Mouse (Mus musculus): ENCODE measurements around the gene Ccdc134. TPM values are rescaled to one million over a fixed set of nuclear protein-coding genes. Genes with fewer than 3 reads are reported as not detected.
A peak's percentile ranks its signal among the peaks of the same experiment; 100 is the strongest.
"Not testable (repeated sequence)": the region's sequence is repeated elsewhere in the genome, so short reads cannot be mapped to it uniquely, and the experiment has no call there.

The Ccdc134 gene
- 22.9 and 24.0 TPM in 2 replicates for polyA plus RNA-seq (2016; fragmentation: Nextera tagmentation; extraction: Ambion mirVana)

- Histone ChIP-seq H3K9me3 (no peaks in the 10 kb centered on the region), H3K27me3 (ENCODE audit: poor library complexity, severe bottlenecking) (no peaks in the 10 kb centered on the region; the same call in 1 of the 2 replicates), H3K4me3 (peak within 1 kb of the TSS; percentile 87), H3K36me3 (replicated peaks) (peaks cover 27% of the 10 kb centered on the region), H3K4me1 (peaks cover 26% of the 10 kb centered on the region), H3K27ac (peak within 1 kb of the TSS; percentile 90)
- DNase-seq (ENCODE audit: extremely low spot score, low spot score), result peak; percentile 96
- WGBS, result under 1% methylated on average over 74 of the region's 74 CpGs
Observed at GRCm38 (mm10) chr15:82127426-82128374, at the start of gene Ccdc134. Gene Ccdc134 (plus strand): TSS chr15:82127922.

GRCm38 (mm10) chr15:82079883-82080282, 47.8 kb upstream of the Ccdc134 start:
- Histone ChIP-seq H3K27me3 (ENCODE audit: poor library complexity, severe bottlenecking) (no peaks in the 10 kb centered on the region; the same call in 1 of the 2 replicates), H3K4me3 (no peak overlapping the region), H3K36me3 (replicated peaks) (no peaks in the 10 kb centered on the region), H3K27ac (no peak overlapping the region), H3K9me3 (no peaks in the 10 kb centered on the region), H3K4me1 (0 out of 2 replicates have a peak, but pooled peaks cover 6% of the 10 kb centered on the region)
- no peak for DNase-seq (ENCODE audit: extremely low spot score, low spot score)
- 63% methylated on average over 10 of the region's 10 CpGs for WGBS

GRCm38 (mm10) chr15:82081161-82081560, 46.6 kb upstream of the Ccdc134 start:
- H3K27me3 ChIP-seq (ENCODE audit: poor library complexity, severe bottlenecking), result no peaks in the 10 kb centered on the region; the same call in 1 of the 2 replicates
- no peak overlapping the region for H3K27ac ChIP-seq
- WGBS, result 36% methylated on average over 7 of the region's 7 CpGs
- H3K4me3 ChIP-seq, result no peak overlapping the region
- no peaks in the 10 kb centered on the region for H3K9me3 ChIP-seq
- H3K4me1 ChIP-seq, result 0 out of 2 replicates have a peak, but pooled peaks cover 6% of the 10 kb centered on the region
- no peaks in the 10 kb centered on the region for H3K36me3 ChIP-seq (replicated peaks)
- peak; percentile 37 for DNase-seq (ENCODE audit: extremely low spot score, low spot score)

GRCm38 (mm10) chr15:82085606-82086005, 42.1 kb upstream of the Ccdc134 start:
- WGBS, result 87% methylated on average over 9 of the region's 9 CpGs
- DNase-seq (ENCODE audit: extremely low spot score, low spot score), result no peak

GRCm38 (mm10) chr15:82086131-82086530, 41.6 kb upstream of the Ccdc134 start:
- DNase-seq (ENCODE audit: extremely low spot score, low spot score), result no peak
- Histone ChIP-seq H3K27me3 (ENCODE audit: poor library complexity, severe bottlenecking) (no peaks in the 10 kb centered on the region), H3K9me3 (no peaks in the 10 kb centered on the region), H3K36me3 (replicated peaks) (no peaks in the 10 kb centered on the region), H3K4me3 (no peak overlapping the region), H3K4me1 (0 out of 2 replicates have a peak, but pooled peaks cover 8% of the 10 kb centered on the region), H3K27ac (no peak overlapping the region)
- WGBS, result 87% methylated on average over 12 of the region's 12 CpGs

More at GRCm38 (mm10) chr15:82085606-82086005, 42.1 kb upstream of the Ccdc134 start:
- Histone ChIP-seq H3K4me3 (no peak overlapping the region), H3K9me3 (no peaks in the 10 kb centered on the region), H3K4me1 (0 out of 2 replicates have a peak, but pooled peaks cover 12% of the 10 kb centered on the region), H3K27ac (no peak overlapping the region), H3K36me3 (replicated peaks) (no peaks in the 10 kb centered on the region), H3K27me3 (ENCODE audit: poor library complexity, severe bottlenecking) (no peaks in the 10 kb centered on the region)

- H3K27ac ChIP-seq, result no peak overlapping the region
- 0 out of 2 replicates have a peak, but pooled peaks cover 5% of the 10 kb centered on the region for H3K4me1 ChIP-seq
- no peak overlapping the region for H3K4me3 ChIP-seq
- H3K9me3 ChIP-seq, result no peaks in the 10 kb centered on the region
- no peaks in the 10 kb centered on the region for H3K27me3 ChIP-seq (ENCODE audit: poor library complexity, severe bottlenecking)
- WGBS, result 11% methylated on average over 10 of the region's 10 CpGs
- H3K36me3 ChIP-seq (replicated peaks), result no peaks in the 10 kb centered on the region
- DNase-seq (ENCODE audit: extremely low spot score, low spot score), result peak; percentile 17
Observed at GRCm38 (mm10) chr15:82087266-82087665, 40.5 kb upstream of the Ccdc134 start.

GRCm38 (mm10) chr15:82091061-82091460, 36.7 kb upstream of the Ccdc134 start:
- no peak for DNase-seq (ENCODE audit: extremely low spot score, low spot score)
- 0 out of 2 replicates have a peak, but pooled peaks cover 5% of the 10 kb centered on the region for H3K4me1 ChIP-seq
- peaks cover under 1% of the 10 kb centered on the region; the same call in 1 of the 2 replicates for H3K9me3 ChIP-seq
- H3K27ac ChIP-seq, result no peak overlapping the region
- no peak overlapping the region for H3K4me3 ChIP-seq
- H3K27me3 ChIP-seq (ENCODE audit: poor library complexity, severe bottlenecking), result no peaks in the 10 kb centered on the region
- no peaks in the 10 kb centered on the region for H3K36me3 ChIP-seq (replicated peaks)
- 87% methylated on average over 7 of the region's 7 CpGs for WGBS

GRCm38 (mm10) chr15:82106953-82107555, 20.7 kb upstream of the Ccdc134 start:
- H3K9me3 ChIP-seq, result no peaks in the 10 kb centered on the region
- H3K36me3 ChIP-seq (replicated peaks), result no peaks in the 10 kb centered on the region
- no peaks in the 10 kb centered on the region for H3K27me3 ChIP-seq (ENCODE audit: poor library complexity, severe bottlenecking)
- DNase-seq (ENCODE audit: extremely low spot score, low spot score), result peak; percentile 61
- peaks cover 6% of the 10 kb centered on the region for H3K4me1 ChIP-seq
- 21% methylated on average over 8 of the region's 8 CpGs for WGBS
- H3K4me3 ChIP-seq, result no peak overlapping the region
- H3K27ac ChIP-seq, result no peak overlapping the region

- Histone ChIP-seq H3K36me3 (replicated peaks) (no peaks in the 10 kb centered on the region), H3K27me3 (ENCODE audit: poor library complexity, severe bottlenecking) (no peaks in the 10 kb centered on the region), H3K27ac (no peak overlapping the region), H3K4me3 (no peak overlapping the region), H3K4me1 (no peaks in the 10 kb centered on the region), H3K9me3 (no peaks in the 10 kb centered on the region)
- no peak for DNase-seq (ENCODE audit: extremely low spot score, low spot score)
- WGBS, result 90% methylated on average over 8 of the region's 8 CpGs
Observed at GRCm38 (mm10) chr15:82120544-82120943, 7.2 kb upstream of the Ccdc134 start.

GRCm38 (mm10) chr15:82126690-82127089, 1.0 kb upstream of the Ccdc134 start:
- DNase-seq (ENCODE audit: extremely low spot score, low spot score), result not testable (repeated sequence)
- 83% methylated on average over 4 of the region's 4 CpGs for WGBS
- peaks cover 20% of the 10 kb centered on the region for H3K36me3 ChIP-seq (replicated peaks)

GRCm38 (mm10) chr15:82128398-82128797, 676 bp downstream of the Ccdc134 start:
- peak overlapping the region; percentile 87 for H3K4me3 ChIP-seq
- no peak for DNase-seq (ENCODE audit: extremely low spot score, low spot score)
- 5% methylated on average over 5 of the region's 5 CpGs for WGBS
- H3K27ac ChIP-seq, result peak overlapping the region; percentile 90
- H3K4me1 ChIP-seq, result peaks cover 26% of the 10 kb centered on the region
- no peaks in the 10 kb centered on the region for H3K9me3 ChIP-seq
- H3K36me3 ChIP-seq (replicated peaks), result peaks cover 33% of the 10 kb centered on the region
- H3K27me3 ChIP-seq (ENCODE audit: poor library complexity, severe bottlenecking), result no peaks in the 10 kb centered on the region; the same call in 1 of the 2 replicates

More at GRCm38 (mm10) chr15:82126690-82127089, 1.0 kb upstream of the Ccdc134 start:
- peak overlapping the region; percentile 87; the same call in 1 of the 2 replicates for H3K4me3 ChIP-seq
- not testable (repeated sequence) for H3K27ac ChIP-seq; H3K27me3 ChIP-seq (ENCODE audit: poor library complexity, severe bottlenecking); H3K9me3 ChIP-seq
- H3K4me1 ChIP-seq, result peaks cover 26% of the 10 kb centered on the region

GRCm38 (mm10) chr15:82130599-82130998, 2.9 kb downstream of the Ccdc134 start:
- 74% methylated on average over 7 of the region's 7 CpGs for WGBS
- Histone ChIP-seq H3K4me1 (peaks cover 26% of the 10 kb centered on the region), H3K27me3 (ENCODE audit: poor library complexity, severe bottlenecking) (no peaks in the 10 kb centered on the region; the same call in 1 of the 2 replicates), H3K4me3 (no peak overlapping the region), H3K36me3 (replicated peaks) (peaks cover 46% of the 10 kb centered on the region), H3K27ac (no peak overlapping the region), H3K9me3 (no peaks in the 10 kb centered on the region)
- no peak for DNase-seq (ENCODE audit: extremely low spot score, low spot score)

All from forebrain, embryonic 10.5 days (tissue).